Mouse (Mus musculus): ENCODE measurements around the gene Eef2.
"Not testable (repeated sequence)": the region's sequence is repeated elsewhere in the genome, so short reads cannot be mapped to it uniquely, and the experiment has no call there.

Gene Eef2

GRCm38 (mm10) chr10:81179451-81180342, 3.3 kb downstream of the Eef2 start:
- in situ Hi-C loops (cut with MboI; ENCODE audit: low sequenced_read_pairs), result no loop called here

GRCm38 (mm10) chr10:81180946-81181345, 4.5 kb downstream of the Eef2 start:
- in situ Hi-C loops (cut with MboI; ENCODE audit: low sequenced_read_pairs), result no loop called here

- in situ Hi-C loops (cut with MboI; ENCODE audit: low sequenced_read_pairs), result not testable (repeated sequence)
Observed at GRCm38 (mm10) chr10:81181860-81182259, 5.4 kb downstream of the Eef2 start.

- in situ Hi-C loops (cut with MboI; ENCODE audit: low sequenced_read_pairs), result no loop called here
Observed at GRCm38 (mm10) chr10:81182336-81183333, 6.2 kb downstream of the Eef2 start, which contains the start of gene Dapk3. Dapk3 (plus strand) TSS chr10:81183005.

- in situ Hi-C loops (cut with MboI; ENCODE audit: low sequenced_read_pairs), result no loop called here
Observed at GRCm38 (mm10) chr10:81183805-81184204, 7.4 kb downstream of the Eef2 start, which contains the start of gene 4930442H23Rik. 4930442H23Rik (minus strand) TSS chr10:81183849.

- in situ Hi-C loops (cut with MboI; ENCODE audit: low sequenced_read_pairs), result no loop called here
Observed at GRCm38 (mm10) chr10:81184765-81185164, 8.3 kb downstream of the Eef2 start.

- in situ Hi-C loops (cut with MboI; ENCODE audit: low sequenced_read_pairs), result no loop called here
Observed at GRCm38 (mm10) chr10:81187161-81187560, 10.7 kb downstream of the Eef2 start.

GRCm38 (mm10) chr10:81189821-81190220, 13.4 kb downstream of the Eef2 start:
- in situ Hi-C loops (cut with MboI; ENCODE audit: low sequenced_read_pairs), result loop anchor here (10.0 kb wide), 1 partner anchor 155 kb away; the partner anchor contains the start of gene Gipc3

- in situ Hi-C loops (cut with MboI; ENCODE audit: low sequenced_read_pairs), result loop anchor here (10.0 kb wide), 1 partner anchor 154 kb away; the partner anchor contains the start of gene Gipc3
Observed at GRCm38 (mm10) chr10:81190236-81190911, 13.9 kb downstream of the Eef2 start.

- in situ Hi-C loops (cut with MboI; ENCODE audit: low sequenced_read_pairs), result loop anchor here (10.0 kb wide), 1 partner anchor 154 kb away; the partner anchor contains the start of gene Gipc3
Observed at GRCm38 (mm10) chr10:81190912-81191321, 14.5 kb downstream of the Eef2 start.

- in situ Hi-C loops (cut with MboI; ENCODE audit: low sequenced_read_pairs), result loop anchor here (10.0 kb wide), 1 partner anchor 153 kb away; the partner anchor contains the start of gene Gipc3
Observed at GRCm38 (mm10) chr10:81191342-81191982, 15.0 kb downstream of the Eef2 start.

GRCm38 (mm10) chr10:81192270-81192967, 16.0 kb downstream of the Eef2 start:
- in situ Hi-C loops (cut with MboI; ENCODE audit: low sequenced_read_pairs), result loop anchor here (10.0 kb wide), 1 partner anchor 152 kb away; the partner anchor contains the start of gene Gipc3

GRCm38 (mm10) chr10:81192968-81193501, 16.6 kb downstream of the Eef2 start:
- in situ Hi-C loops (cut with MboI; ENCODE audit: low sequenced_read_pairs), result loop anchor here (10.0 kb wide), 1 partner anchor 152 kb away; the partner anchor contains the start of gene Gipc3

- in situ Hi-C loops (cut with MboI; ENCODE audit: low sequenced_read_pairs), result loop anchor here (10.0 kb wide), 1 partner anchor 151 kb away; the partner anchor contains the start of gene Gipc3
Observed at GRCm38 (mm10) chr10:81193991-81194774, 17.8 kb downstream of the Eef2 start.

GRCm38 (mm10) chr10:81195300-81195699, 18.9 kb downstream of the Eef2 start:
- in situ Hi-C loops (cut with MboI; ENCODE audit: low sequenced_read_pairs), result loop anchor here (10.0 kb wide), 1 partner anchor 150 kb away; the partner anchor contains the start of gene Gipc3

- in situ Hi-C loops (cut with MboI; ENCODE audit: low sequenced_read_pairs), result loop anchor here (10.0 kb wide), 1 partner anchor 148 kb away; the partner anchor contains the start of gene Gipc3
Observed at GRCm38 (mm10) chr10:81196470-81197065, 20.1 kb downstream of the Eef2 start.

GRCm38 (mm10) chr10:81197305-81197704, 20.9 kb downstream of the Eef2 start:
- in situ Hi-C loops (cut with MboI; ENCODE audit: low sequenced_read_pairs), result loop anchor here (10.0 kb wide), 1 partner anchor 147 kb away; the partner anchor contains the start of gene Gipc3
